Mouse (Mus musculus): Measurements from ENCODE around the gene Atp2b2. TPM values are rescaled to one million over a fixed set of nuclear protein-coding genes. Genes with fewer than 3 reads are reported as not detected.

Atp2b2 gene
- polyA plus RNA-seq, 1 experiment from 2014 or later: 5.2 TPM

- DNase-seq (ENCODE audit: low spot score) (no peak), ATAC-seq (ENCODE audit: insufficient read depth, low FRiP score, low TSS enrichment) (no peak)
- 0 out of 2 replicates have a peak overlapping the region, but pooled peaks have one; percentile 5 for H3K9ac ChIP-seq (ENCODE audit: low read length)
- H3K4me3 ChIP-seq (ENCODE audit: low read depth, low read length): no peak overlapping the region
- WGBS: 34% methylated on average over 26 of the region's 26 CpGs
- no peak overlapping the region for H3K27ac ChIP-seq (ENCODE audit: low read depth, low read length)
- H3K36me3 ChIP-seq (ENCODE audit: control insufficient read depth, insufficient read depth, low read length): no peaks in the 10 kb centered on the region
- H3K9me3 ChIP-seq (ENCODE audit: control insufficient read depth, low read length): no peaks in the 10 kb centered on the region
- H3K27me3 ChIP-seq (ENCODE audit: control insufficient read depth, insufficient read depth, low read length): no peaks in the 10 kb centered on the region
- H3K4me2 ChIP-seq (ENCODE audit: low read depth): no peak overlapping the region
- no peaks in the 10 kb centered on the region for H3K4me1 ChIP-seq (ENCODE audit: control insufficient read depth, insufficient read depth, low read length)
These were observed 294.1 kb downstream of the Atp2b2 start for GRCm38 (mm10) chr6:113748351-113748750.

DNA sequence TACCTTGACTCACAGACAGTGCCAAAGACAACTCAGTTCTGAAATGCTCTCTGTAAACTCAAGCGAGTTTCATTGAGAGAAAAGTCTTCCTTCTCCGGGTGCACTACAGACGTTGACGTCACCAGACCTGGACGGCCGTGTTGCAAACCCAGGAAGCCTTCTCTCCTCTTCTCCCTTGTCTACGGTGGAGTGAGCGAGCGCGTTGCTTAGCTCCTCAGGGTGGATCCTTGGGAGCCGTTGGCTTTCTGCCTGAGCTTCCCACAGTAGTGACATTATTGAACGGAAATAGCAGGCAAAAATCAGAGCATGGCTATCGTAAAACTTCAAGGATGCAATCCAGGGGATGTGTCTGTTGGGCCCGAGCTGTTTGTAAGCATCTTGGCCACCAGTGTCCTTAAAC, 295.1 kb downstream of the Atp2b2 start:
- Histone ChIP-seq H3K4me2 (ENCODE audit: low read depth) (no peak overlapping the region), H3K4me1 (ENCODE audit: control insufficient read depth, insufficient read depth, low read length) (no peaks in the 10 kb centered on the region), H3K36me3 (ENCODE audit: control insufficient read depth, insufficient read depth, low read length) (no peaks in the 10 kb centered on the region), H3K9me3 (ENCODE audit: control insufficient read depth, low read length) (no peaks in the 10 kb centered on the region), H3K27ac (ENCODE audit: low read depth, low read length) (no peak overlapping the region), H3K9ac (ENCODE audit: low read length) (no peak overlapping the region), H3K27me3 (ENCODE audit: control insufficient read depth, insufficient read depth, low read length) (no peaks in the 10 kb centered on the region), H3K4me3 (ENCODE audit: low read depth, low read length) (no peak overlapping the region)
- DNase-seq (ENCODE audit: low spot score): no peak
- no peak for ATAC-seq (ENCODE audit: insufficient read depth, low FRiP score, low TSS enrichment)
- WGBS: 88% methylated on average over 14 of the region's 14 CpGs

- H3K27ac ChIP-seq (ENCODE audit: low read depth, low read length): no peak overlapping the region
- H3K27me3 ChIP-seq (ENCODE audit: control insufficient read depth, insufficient read depth, low read length): no peaks in the 10 kb centered on the region
- no peak overlapping the region for H3K9ac ChIP-seq (ENCODE audit: low read length)
- no peak overlapping the region for H3K4me3 ChIP-seq (ENCODE audit: low read depth, low read length)
- no peak overlapping the region for H3K4me2 ChIP-seq (ENCODE audit: low read depth)
- no peaks in the 10 kb centered on the region for H3K36me3 ChIP-seq (ENCODE audit: control insufficient read depth, insufficient read depth, low read length)
- H3K9me3 ChIP-seq (ENCODE audit: control insufficient read depth, low read length): no peaks in the 10 kb centered on the region
- H3K4me1 ChIP-seq (ENCODE audit: control insufficient read depth, insufficient read depth, low read length): no peaks in the 10 kb centered on the region
- ATAC-seq (ENCODE audit: insufficient read depth, low FRiP score, low TSS enrichment) (no peak), DNase-seq (ENCODE audit: low spot score) (no peak)
These were observed 297.3 kb downstream of the Atp2b2 start for GRCm38 (mm10) chr6:113745117-113745516.

- Histone ChIP-seq H3K27ac (ENCODE audit: low read depth, low read length) (no peak overlapping the region), H3K4me2 (ENCODE audit: low read depth) (no peak overlapping the region), H3K4me3 (ENCODE audit: low read depth, low read length) (no peak overlapping the region), H3K9me3 (ENCODE audit: control insufficient read depth, low read length) (no peaks in the 10 kb centered on the region), H3K27me3 (ENCODE audit: control insufficient read depth, insufficient read depth, low read length) (no peaks in the 10 kb centered on the region), H3K4me1 (ENCODE audit: control insufficient read depth, insufficient read depth, low read length) (no peaks in the 10 kb centered on the region), H3K9ac (ENCODE audit: low read length) (no peak overlapping the region), H3K36me3 (ENCODE audit: control insufficient read depth, insufficient read depth, low read length) (peaks cover under 1% of the 10 kb centered on the region)
- WGBS: 59% methylated on average over 1 of the region's 1 CpGs
- DNase-seq (ENCODE audit: low spot score): no peak
- ATAC-seq (ENCODE audit: insufficient read depth, low FRiP score, low TSS enrichment): no peak
These were observed 299.3 kb downstream of the Atp2b2 start for GRCm38 (mm10) chr6:113743111-113743510.

- no peaks in the 10 kb centered on the region for H3K9me3 ChIP-seq (ENCODE audit: control insufficient read depth, low read length)
- no peaks in the 10 kb centered on the region for H3K27me3 ChIP-seq (ENCODE audit: control insufficient read depth, insufficient read depth, low read length)
- no peak overlapping the region for H3K9ac ChIP-seq (ENCODE audit: low read length)
- peaks cover 3% of the 10 kb centered on the region for H3K36me3 ChIP-seq (ENCODE audit: control insufficient read depth, insufficient read depth, low read length)
- no peaks in the 10 kb centered on the region for H3K4me1 ChIP-seq (ENCODE audit: control insufficient read depth, insufficient read depth, low read length)
- ATAC-seq (ENCODE audit: insufficient read depth, low FRiP score, low TSS enrichment) (no peak), DNase-seq (ENCODE audit: low spot score) (no peak)
- no peak overlapping the region for H3K27ac ChIP-seq (ENCODE audit: low read depth, low read length)
- 77% methylated on average over 1 of the region's 1 CpGs for WGBS
- no peak overlapping the region for H3K4me3 ChIP-seq (ENCODE audit: low read depth, low read length)
- no peak overlapping the region for H3K4me2 ChIP-seq (ENCODE audit: low read depth)
These were observed 300.1 kb downstream of the Atp2b2 start for GRCm38 (mm10) chr6:113742321-113742720.

- WGBS: 75% methylated on average over 2 of the region's 2 CpGs
- Histone ChIP-seq H3K36me3 (ENCODE audit: control insufficient read depth, insufficient read depth, low read length) (peaks cover 3% of the 10 kb centered on the region), H3K27ac (ENCODE audit: low read depth, low read length) (no peak overlapping the region), H3K9me3 (ENCODE audit: control insufficient read depth, low read length) (no peaks in the 10 kb centered on the region), H3K4me3 (ENCODE audit: low read depth, low read length) (no peak overlapping the region), H3K4me2 (ENCODE audit: low read depth) (no peak overlapping the region), H3K9ac (ENCODE audit: low read length) (no peak overlapping the region), H3K27me3 (ENCODE audit: control insufficient read depth, insufficient read depth, low read length) (no peaks in the 10 kb centered on the region), H3K4me1 (ENCODE audit: control insufficient read depth, insufficient read depth, low read length) (no peaks in the 10 kb centered on the region)
- DNase-seq (ENCODE audit: low spot score): no peak
- no peak for ATAC-seq (ENCODE audit: insufficient read depth, low FRiP score, low TSS enrichment)
These were observed 301.0 kb downstream of the Atp2b2 start for GRCm38 (mm10) chr6:113741425-113741824.

DNA sequence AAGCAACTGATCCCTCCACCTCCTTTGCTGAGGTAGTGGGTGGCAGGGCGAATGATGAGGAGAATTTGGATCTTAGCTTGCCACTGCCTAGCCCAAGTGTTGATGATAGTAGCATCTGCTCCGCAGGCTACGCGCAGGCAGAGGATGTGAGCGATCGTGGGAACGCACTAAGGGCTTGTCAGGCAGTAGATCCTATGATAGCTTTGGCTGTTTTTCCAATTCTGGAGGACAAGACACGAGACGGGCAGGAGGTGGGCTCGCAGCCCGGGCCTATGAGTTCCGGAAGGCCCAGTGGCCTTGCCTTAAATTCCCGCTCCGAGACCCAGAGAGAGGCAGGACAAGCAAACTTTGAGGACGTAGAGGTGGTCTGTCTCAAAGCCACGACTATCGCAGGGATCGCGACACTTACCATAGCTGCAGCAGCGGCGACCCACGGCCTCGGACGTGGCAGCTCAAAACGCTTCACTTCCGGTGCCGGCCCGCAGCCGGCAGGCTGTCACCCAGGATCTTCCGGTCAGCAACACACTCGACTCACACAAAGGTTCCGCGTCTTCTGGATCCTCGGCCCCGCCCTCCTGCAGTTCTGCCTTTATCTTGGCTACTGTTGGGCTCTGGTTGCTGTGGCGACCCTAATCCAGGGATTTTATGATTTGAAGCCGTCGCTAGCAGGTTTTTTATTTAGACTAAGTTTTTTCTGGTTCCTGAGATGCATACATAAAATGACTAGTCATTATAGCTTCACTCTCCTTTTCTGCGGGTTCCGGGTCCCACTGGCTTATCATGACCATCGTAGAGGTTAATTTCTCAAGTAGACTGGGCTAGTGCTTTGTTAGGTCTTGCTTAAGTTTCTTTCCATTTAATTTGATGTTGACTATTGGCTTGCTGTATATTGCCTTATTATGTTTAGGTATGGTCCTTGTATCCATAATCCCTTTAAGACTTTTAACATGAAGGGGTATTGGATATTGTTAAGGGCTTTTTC, 301.9 kb downstream of the Atp2b2 start, which contains the start of gene Sec13:
Gene Sec13, minus strand, starts transcription at position 508 of the 982 bp plus-strand sequence.
- H3K27ac ChIP-seq (ENCODE audit: low read depth, low read length): no peak within 1 kb of the TSS
- 7% methylated on average over 41 of the region's 41 CpGs for WGBS
- H3K27me3 ChIP-seq (ENCODE audit: control insufficient read depth, insufficient read depth, low read length): no peaks in the 10 kb centered on the region
- peak within 1 kb of the TSS; percentile 66 for H3K9ac ChIP-seq (ENCODE audit: low read length)
- H3K4me1 ChIP-seq (ENCODE audit: control insufficient read depth, insufficient read depth, low read length): no peaks in the 10 kb centered on the region
- peak within 1 kb of the TSS; percentile 53 for H3K4me2 ChIP-seq (ENCODE audit: low read depth)
- peak; percentile 91 for DNase-seq (ENCODE audit: low spot score)
- no peaks in the 10 kb centered on the region for H3K9me3 ChIP-seq (ENCODE audit: control insufficient read depth, low read length)
- H3K36me3 ChIP-seq (ENCODE audit: control insufficient read depth, insufficient read depth, low read length): peaks cover 5% of the 10 kb centered on the region
- peak within 1 kb of the TSS; percentile 52 for H3K4me3 ChIP-seq (ENCODE audit: low read depth, low read length)
- peak; percentile 87 for ATAC-seq (ENCODE audit: insufficient read depth, low FRiP score, low TSS enrichment)

- WGBS: 93% methylated on average over 9 of the region's 9 CpGs
- Histone ChIP-seq H3K9me3 (ENCODE audit: control insufficient read depth, low read length) (no peaks in the 10 kb centered on the region), H3K9ac (ENCODE audit: low read length) (no peak overlapping the region), H3K4me2 (ENCODE audit: low read depth) (no peak overlapping the region), H3K27me3 (ENCODE audit: control insufficient read depth, insufficient read depth, low read length) (no peaks in the 10 kb centered on the region), H3K27ac (ENCODE audit: low read depth, low read length) (no peak overlapping the region), H3K4me1 (ENCODE audit: control insufficient read depth, insufficient read depth, low read length) (no peaks in the 10 kb centered on the region), H3K36me3 (ENCODE audit: control insufficient read depth, insufficient read depth, low read length) (peaks cover 15% of the 10 kb centered on the region), H3K4me3 (ENCODE audit: low read depth, low read length) (no peak overlapping the region)
- DNase-seq (ENCODE audit: low spot score) (no peak), ATAC-seq (ENCODE audit: insufficient read depth, low FRiP score, low TSS enrichment) (no peak)
These were observed 304.9 kb downstream of the Atp2b2 start for GRCm38 (mm10) chr6:113737318-113738046.
